Mouse (Mus musculus) hindbrain, embryonic 13.5 days (tissue): Measurements from ENCODE around the gene Jmjd8. TPM values are rescaled to one million over a fixed set of nuclear protein-coding genes. Genes with fewer than 3 reads are reported as not detected.

ENCODE experiments used
- ATAC-seq: fragments of 200-750 bp; cut with Nextera tagmentation; 2 replicates; pipeline ENCODE4 v1.8.0; 2017; ENCODE audit warnings: moderate TSS enrichment; ENCODE audit not compliant: low FRiP score
- H3K27ac ChIP-seq: fragments of 300-500 bp; sonication (generic); 2 replicates; pipeline ENCODE4 v1.5.1; 2015; ENCODE audit warnings: inconsistent platforms, mild to moderate bottlenecking, moderate library complexity
- H3K27me3 ChIP-seq: fragments of 300-500 bp; sonication (generic); 2 replicates; pipeline ENCODE4 v1.6.1; 2015; ENCODE audit warnings: mild to moderate bottlenecking, inconsistent platforms
- H3K36me3 ChIP-seq: fragments of 300-500 bp; sonication (generic); 2 replicates; pipeline ENCODE4 v1.6.1; 2015; ENCODE audit warnings: mild to moderate bottlenecking, inconsistent platforms
- H3K4me1 ChIP-seq: fragments of 300-500 bp; sonication (generic); replicated peaks from 2 replicates; pipeline ENCODE4 v1.6.1; 2015; ENCODE audit warnings: inconsistent platforms
- H3K4me2 ChIP-seq: fragments of 300-500 bp; sonication (generic); 2 replicates; pipeline ENCODE4 v1.6.1; 2015; ENCODE audit warnings: inconsistent platforms, mild to moderate bottlenecking, moderate library complexity
- H3K4me3 ChIP-seq: fragments of 300-500 bp; sonication (generic); 2 replicates; pipeline ENCODE4 v1.5.1; 2015; ENCODE audit warnings: mild to moderate bottlenecking, inconsistent platforms
- H3K9ac ChIP-seq: fragments of 300-500 bp; sonication (generic); 2 replicates; pipeline ENCODE4 v1.6.1; 2015; ENCODE audit warnings: mild to moderate bottlenecking, inconsistent platforms
- H3K9me3 ChIP-seq: fragments of 300-500 bp; sonication (generic); 2 replicates; pipeline ENCODE4 v1.6.1; 2016; ENCODE audit warnings: inconsistent platforms
- WGBS: fragments of 180-500 bp; shearing (Covaris S2); methylation state at CpG from one replicate; pipeline ENCODE4 v1.1.7; 2015; 5-methylcytosine and 5-hydroxymethylcytosine counted together
- polyA plus RNA-seq: library from polyadenylated mRNA; unstranded; fragments of >200 nt; fragmentation: Nextera tagmentation; extraction: Ambion mirVana; gene quantifications from 2 replicates; pipeline ENCODE4 v1.2.1, GENCODE M21; 2015

Gene Jmjd8
- polyA plus RNA-seq, 1 experiment from 2014 or later: 64.2 TPM

GRCm38 (mm10) chr17:25828223-25828594 lies 458 bp upstream of the Jmjd8 start:
- Histone ChIP-seq H3K9me3 (no peaks in the 10 kb centered on the region), H3K4me3 (peak overlapping the region; percentile 67), H3K4me2 (peak overlapping the region; percentile 92), H3K4me1 (peaks cover 82% of the 10 kb centered on the region), H3K9ac (peak overlapping the region; percentile 89), H3K27me3 (no peaks in the 10 kb centered on the region), H3K27ac (peak overlapping the region; percentile 95), H3K36me3 (peaks cover 51% of the 10 kb centered on the region)
- WGBS: 84% methylated on average over 8 of the region's 8 CpGs
- no peak for ATAC-seq

GRCm38 (mm10) chr17:25829558-25830017 lies 921 bp downstream of the Jmjd8 start:
- peaks cover 51% of the 10 kb centered on the region for H3K36me3 ChIP-seq
- peak overlapping the region; percentile 89 for H3K9ac ChIP-seq
- H3K27ac ChIP-seq: peak overlapping the region; percentile 95
- no peak for ATAC-seq
- peak overlapping the region; percentile 92 for H3K4me2 ChIP-seq
- peaks cover 85% of the 10 kb centered on the region for H3K4me1 ChIP-seq
- no peaks in the 10 kb centered on the region for H3K27me3 ChIP-seq
- H3K9me3 ChIP-seq: no peaks in the 10 kb centered on the region
- WGBS: 40% methylated on average over 8 of the region's 8 CpGs
- H3K4me3 ChIP-seq: peak overlapping the region; percentile 67

GRCm38 (mm10) chr17:25830200-25830753 lies 1.6 kb downstream of the Jmjd8 start:
- 90% methylated on average over 4 of the region's 4 CpGs for WGBS
- H3K9me3 ChIP-seq: no peaks in the 10 kb centered on the region
- ATAC-seq: no peak
- peak overlapping the region; percentile 89; the same call in 1 of the 2 replicates for H3K9ac ChIP-seq
- no peaks in the 10 kb centered on the region for H3K27me3 ChIP-seq
- peak overlapping the region; percentile 67 for H3K4me3 ChIP-seq
- H3K36me3 ChIP-seq: peaks cover 58% of the 10 kb centered on the region
- H3K4me2 ChIP-seq: peak overlapping the region; percentile 92
- 0 out of 2 replicates have a peak overlapping the region, but pooled peaks have one; percentile 95 for H3K27ac ChIP-seq
- H3K4me1 ChIP-seq: peaks cover 85% of the 10 kb centered on the region

- peak overlapping the region; percentile 91 for H3K9ac ChIP-seq
- WGBS: 91% methylated on average over 14 of the region's 14 CpGs
- no peaks in the 10 kb centered on the region for H3K27me3 ChIP-seq
- peak overlapping the region; percentile 99 for H3K4me2 ChIP-seq
- no peak overlapping the region; the same call in 1 of the 2 replicates for H3K27ac ChIP-seq
- H3K4me3 ChIP-seq: peak overlapping the region; percentile 82; the same call in 1 of the 2 replicates
- peaks cover 58% of the 10 kb centered on the region for H3K36me3 ChIP-seq
- H3K9me3 ChIP-seq: no peaks in the 10 kb centered on the region
- ATAC-seq: no peak
- peaks cover 85% of the 10 kb centered on the region for H3K4me1 ChIP-seq
These were observed 2.3 kb downstream of the Jmjd8 start for GRCm38 (mm10) chr17:25830806-25831431.

- Histone ChIP-seq H3K4me1 (peaks cover 85% of the 10 kb centered on the region), H3K9me3 (no peaks in the 10 kb centered on the region), H3K36me3 (peaks cover 51% of the 10 kb centered on the region), H3K9ac (peak overlapping the region; percentile 91), H3K4me2 (peak overlapping the region; percentile 99), H3K27me3 (no peaks in the 10 kb centered on the region), H3K27ac (peak overlapping the region; percentile 97), H3K4me3 (peak overlapping the region; percentile 82)
- 66% methylated on average over 21 of the region's 21 CpGs for WGBS
- no peak for ATAC-seq
These were observed 3.0 kb downstream of the Jmjd8 start for GRCm38 (mm10) chr17:25831451-25832281.

- Histone ChIP-seq H3K4me1 (peaks cover 85% of the 10 kb centered on the region), H3K9me3 (no peaks in the 10 kb centered on the region), H3K4me3 (peak overlapping the region; percentile 82), H3K9ac (peak overlapping the region; percentile 91), H3K4me2 (peak overlapping the region; percentile 99), H3K27me3 (no peaks in the 10 kb centered on the region), H3K36me3 (peaks cover 41% of the 10 kb centered on the region), H3K27ac (peak overlapping the region; percentile 97)
- ATAC-seq: peak; percentile 89
- WGBS: under 1% methylated on average over 64 of the region's 77 CpGs
These were observed 4.0 kb downstream of the Jmjd8 start for GRCm38 (mm10) chr17:25832436-25833290.

- ATAC-seq: peak; percentile 57
- Histone ChIP-seq H3K27ac (peak within 1 kb of the TSS; percentile 97), H3K9me3 (no peaks in the 10 kb centered on the region), H3K36me3 (peaks cover 40% of the 10 kb centered on the region), H3K27me3 (no peaks in the 10 kb centered on the region), H3K4me1 (peaks cover 85% of the 10 kb centered on the region), H3K4me2 (peak within 1 kb of the TSS; percentile 99), H3K4me3 (peak within 1 kb of the TSS; percentile 82), H3K9ac (peak within 1 kb of the TSS; percentile 91)
- WGBS: under 1% methylated on average over 24 of the region's 24 CpGs
These were observed 4.6 kb downstream of the Jmjd8 start, which contains the start of gene Stub1 for GRCm38 (mm10) chr17:25833291-25833663. Stub1 (minus strand) TSS chr17:25833404.

- ATAC-seq: no peak
- Histone ChIP-seq H3K4me2 (peak overlapping the region; percentile 99), H3K4me1 (peaks cover 88% of the 10 kb centered on the region), H3K4me3 (peak overlapping the region; percentile 82), H3K9ac (peak overlapping the region; percentile 91), H3K9me3 (no peaks in the 10 kb centered on the region), H3K27me3 (no peaks in the 10 kb centered on the region), H3K36me3 (peaks cover 45% of the 10 kb centered on the region), H3K27ac (peak overlapping the region; percentile 97)
- 58% methylated on average over 6 of the region's 6 CpGs for WGBS
These were observed 5.4 kb downstream of the Jmjd8 start for GRCm38 (mm10) chr17:25833961-25834594.

- H3K4me2 ChIP-seq: peak overlapping the region; percentile 99
- peak overlapping the region; percentile 91 for H3K9ac ChIP-seq
- peaks cover 85% of the 10 kb centered on the region for H3K4me1 ChIP-seq
- H3K27ac ChIP-seq: peak overlapping the region; percentile 97; the same call in 1 of the 2 replicates
- 91% methylated on average over 12 of the region's 12 CpGs for WGBS
- no peaks in the 10 kb centered on the region for H3K9me3 ChIP-seq
- H3K27me3 ChIP-seq: no peaks in the 10 kb centered on the region
- ATAC-seq: no peak
- H3K4me3 ChIP-seq: peak overlapping the region; percentile 82
- peaks cover 49% of the 10 kb centered on the region for H3K36me3 ChIP-seq
These were observed 6.0 kb downstream of the Jmjd8 start for GRCm38 (mm10) chr17:25834595-25835222.

GRCm38 (mm10) chr17:25835301-25835700 lies 6.6 kb downstream of the Jmjd8 start:
- Histone ChIP-seq H3K4me3 (peak overlapping the region; percentile 82; the same call in 1 of the 2 replicates), H3K4me2 (peak overlapping the region; percentile 99), H3K36me3 (peaks cover 49% of the 10 kb centered on the region), H3K9ac (peak overlapping the region; percentile 91), H3K27me3 (no peaks in the 10 kb centered on the region), H3K27ac (no peak overlapping the region), H3K4me1 (peaks cover 79% of the 10 kb centered on the region), H3K9me3 (no peaks in the 10 kb centered on the region)
- 94% methylated on average over 7 of the region's 7 CpGs for WGBS
- ATAC-seq: no peak

- H3K9me3 ChIP-seq: no peaks in the 10 kb centered on the region
- H3K27ac ChIP-seq: peak overlapping the region; percentile 88; the same call in 1 of the 2 replicates
- peaks cover 49% of the 10 kb centered on the region for H3K36me3 ChIP-seq
- ATAC-seq: no peak
- peaks cover 74% of the 10 kb centered on the region for H3K4me1 ChIP-seq
- 90% methylated on average over 16 of the region's 16 CpGs for WGBS
- peak overlapping the region; percentile 49; the same call in 1 of the 2 replicates for H3K4me3 ChIP-seq
- H3K4me2 ChIP-seq: peak overlapping the region; percentile 99
- no peaks in the 10 kb centered on the region for H3K27me3 ChIP-seq
- H3K9ac ChIP-seq: peak overlapping the region; percentile 91
These were observed 7.1 kb downstream of the Jmjd8 start for GRCm38 (mm10) chr17:25835816-25836215.
